Mouse (Mus musculus): ENCODE results near the gene Ceacam16.

GRCm38 (mm10) chr7:19831837-19832236, 29.3 kb downstream of the Ceacam16 start:
- TF ChIP-seq EP300 (optimal IDR thresholded peaks at IDR 0.05) (no peak), CTCF (IDR thresholded peaks at IDR 0.05; ENCODE audit: low read depth) (no peak)

Data from stomach, postnatal 0 days (tissue).